Mouse (Mus musculus): Measurements from ENCODE around the gene Mrpl28.

GRCm38 (mm10) chr17:26131856-26132853 lies 8.9 kb downstream of the Mrpl28 start:
- no peak for TF ChIP-seq CTCF (IDR thresholded peaks at IDR 0.05; ENCODE audit: control insufficient read depth, insufficient read depth, insufficient read length)
- TF ChIP-seq MYOD1 (IDR thresholded peaks at IDR 0.05; ENCODE audit: control insufficient read depth, insufficient read length, low read depth) = no peak
- no peak for TF ChIP-seq MAX (IDR thresholded peaks at IDR 0.05)
- TF ChIP-seq MYOG (IDR thresholded peaks at IDR 0.05; ENCODE audit: control insufficient read depth, extremely low read depth, insufficient read length) = no peak
- TF ChIP-seq USF1 (IDR thresholded peaks at IDR 0.05; ENCODE audit: low read depth) = no peak
